Mouse (Mus musculus) heart, embryonic 14.5 days (tissue): Measurements from ENCODE around the gene Tepp. TPM values are rescaled to one million over a fixed set of nuclear protein-coding genes. Genes with fewer than 3 reads are reported as not detected.

Experiments used
- ATAC-seq: fragments of 200-750 bp; cut with Nextera tagmentation; 2 replicates; pipeline ENCODE4 v1.8.0; 2017; ENCODE audit warnings: low read depth, moderate TSS enrichment; ENCODE audit not compliant: insufficient number of reproducible peaks, insufficient read depth, low FRiP score
- H3K27ac ChIP-seq, 2 experiments: fragments of 200-500 bp in 1 of 2; fragments of 300-500 bp in 1 of 2; sonication (generic) in 1 of 2; replicated peaks in 1 of 2; 2 replicates each; pipeline ENCODE4 v1.5.1; 2012 to 2014; ENCODE audit warnings: low read depth in 2 of 2, low read length in 2 of 2, control low read depth in 1 of 2, mild to moderate bottlenecking in 1 of 2, mixed read lengths in 1 of 2; ENCODE audit not compliant: control insufficient read depth in 1 of 2, insufficient read depth in 1 of 2
- H3K27me3 ChIP-seq: fragments of 300-500 bp; sonication (generic); 2 replicates; pipeline ENCODE4 v1.6.1; 2014; ENCODE audit warnings: mild to moderate bottlenecking, low read length, control low read depth; ENCODE audit not compliant: control insufficient read depth, insufficient read depth
- H3K36me3 ChIP-seq: fragments of 300-500 bp; sonication (generic); 2 replicates; pipeline ENCODE4 v1.6.1; 2014; ENCODE audit warnings: mild to moderate bottlenecking, control low read depth, low read length, mixed read lengths; ENCODE audit not compliant: control insufficient read depth, insufficient read depth
- H3K4me1 ChIP-seq, 2 experiments: fragments of 200-500 bp in 1 of 2; fragments of 300-500 bp in 1 of 2; sonication (generic) in 1 of 2; 2 replicates each; pipeline ENCODE4 v1.6.1; 2012 to 2014; ENCODE audit warnings: low read length in 2 of 2, control low read depth in 1 of 2, mixed read lengths in 1 of 2; ENCODE audit not compliant: control insufficient read depth in 2 of 2, insufficient read depth in 2 of 2
- H3K4me2 ChIP-seq: fragments of 300-500 bp; sonication (generic); 2 replicates; pipeline ENCODE4 v1.6.1; 2014; ENCODE audit warnings: mild to moderate bottlenecking, low read length
- H3K4me3 ChIP-seq, 2 experiments: fragments of 200-500 bp in 1 of 2; fragments of 300-500 bp in 1 of 2; sonication (generic) in 1 of 2; 2 replicates each; pipeline ENCODE4 v1.5.1; 2012 to 2014; ENCODE audit warnings: low read length in 2 of 2, mild to moderate bottlenecking in 2 of 2, control low read depth in 1 of 2, low read depth in 1 of 2, moderate library complexity in 1 of 2; ENCODE audit not compliant: control insufficient read depth in 1 of 2, insufficient read depth in 1 of 2
- H3K9ac ChIP-seq: fragments of 300-500 bp; sonication (generic); 2 replicates; pipeline ENCODE4 v1.6.1; 2014; ENCODE audit warnings: mild to moderate bottlenecking, low read length
- H3K9me3 ChIP-seq: fragments of 300-500 bp; sonication (generic); 2 replicates; pipeline ENCODE4 v1.6.1; 2016; ENCODE audit warnings: low read length, control low read depth; ENCODE audit not compliant: control insufficient read depth
- WGBS: fragments of 180-500 bp; shearing (Covaris S2); extraction: QIAGEN DNeasy Blood & Tissue Kit; methylation state at CpG from one replicate; pipeline ENCODE4 v1.1.7; 2014; 5-methylcytosine and 5-hydroxymethylcytosine counted together
- polyA plus RNA-seq: library from polyadenylated mRNA; unstranded; fragments of >200 nt; fragmentation: Nextera tagmentation; extraction: Ambion mirVana; gene quantifications from 2 replicates; pipeline ENCODE4 v1.2.1, GENCODE M21; 2014

Tepp gene
- polyA plus RNA-seq, 1 experiment from 2014 or later, result not detected

GRCm38 (mm10) chr8:95293172-95293571 is 17.2 kb upstream of the Tepp start:
- ATAC-seq, result peak; percentile 29; the same call in 1 of the 2 replicates
- Histone ChIP-seq H3K9ac (peak overlapping the region; percentile 57; the same call in 1 of the 2 replicates), H3K4me2 (peak overlapping the region; percentile 53), H3K4me3 (peak overlapping the region in 1 of 2 experiments; percentile 20; a peak in 1 of 4 replicates), H3K9me3 (no peaks in the 10 kb centered on the region), H3K27me3 (no peaks in the 10 kb centered on the region), H3K27ac (peak overlapping the region in 1 of 2 experiments; percentile 73; a peak in 2 of 4 replicates), H3K36me3 (no peaks in the 10 kb centered on the region), H3K4me1 (peaks cover 5 to 11% of the 10 kb centered on the region in 2 experiments; a peak in 2 of 4 replicates)
- 73% methylated on average over 11 of the region's 11 CpGs for WGBS

GRCm38 (mm10) chr8:95293891-95294290 is 16.5 kb upstream of the Tepp start:
- Histone ChIP-seq H3K27ac (peak overlapping the region; percentile 52 to 73; a peak in 3 of 4 replicates), H3K4me2 (peak overlapping the region; percentile 53), H3K9me3 (no peaks in the 10 kb centered on the region), H3K27me3 (no peaks in the 10 kb centered on the region), H3K4me3 (peak overlapping the region in 1 of 2 experiments; percentile 20; a peak in 2 of 4 replicates), H3K4me1 (peaks cover 5 to 11% of the 10 kb centered on the region in 2 experiments; a peak in 2 of 4 replicates), H3K9ac (peak overlapping the region; percentile 57), H3K36me3 (no peaks in the 10 kb centered on the region)
- ATAC-seq, result peak; percentile 74; the same call in 1 of the 2 replicates
- WGBS, result 54% methylated on average over 7 of the region's 7 CpGs

DNA sequence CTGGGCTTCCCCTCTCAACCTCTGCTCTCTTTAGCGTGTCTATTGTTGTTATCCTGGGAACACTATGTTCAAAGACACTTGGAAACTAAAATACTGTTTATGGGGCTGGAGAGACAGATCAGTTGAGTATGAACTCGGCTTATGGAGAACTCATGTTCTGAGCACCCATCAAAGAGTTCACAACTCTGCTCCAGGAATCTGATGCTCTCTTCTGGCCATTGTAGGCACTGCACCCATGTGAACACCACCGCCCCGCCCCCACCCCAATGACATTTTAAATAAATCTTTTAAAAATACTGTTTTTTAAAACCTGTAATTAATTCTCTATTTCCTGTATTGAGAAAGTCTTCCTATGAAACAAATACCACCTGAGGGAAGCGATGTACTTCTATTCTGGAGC is 8.0 kb upstream of the Tepp start:
- H3K36me3 ChIP-seq, result no peaks in the 10 kb centered on the region
- no peak for ATAC-seq

DNA sequence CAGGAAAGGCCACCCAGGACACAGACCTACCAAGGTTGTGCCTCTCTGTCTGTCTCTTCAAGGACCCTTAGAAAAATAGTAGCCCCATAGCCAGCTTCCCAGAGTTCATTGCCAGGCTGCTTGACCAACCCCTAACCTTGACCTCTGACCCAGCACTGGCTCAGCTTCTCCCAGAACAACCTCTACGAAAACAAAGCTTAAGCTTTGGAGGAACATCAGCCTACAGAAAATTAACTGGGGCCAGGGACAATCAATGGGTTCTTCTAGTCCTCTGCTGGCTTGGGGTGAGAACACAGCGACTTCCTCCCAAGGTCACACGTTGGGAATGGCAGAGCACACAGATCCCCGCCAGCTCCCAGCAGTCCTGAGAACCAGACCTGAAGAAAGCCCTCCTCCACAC is 4.8 kb upstream of the Tepp start:
- Histone ChIP-seq H3K9ac (no peak overlapping the region), H3K9me3 (no peaks in the 10 kb centered on the region), H3K36me3 (no peaks in the 10 kb centered on the region), H3K27me3 (no peaks in the 10 kb centered on the region), H3K4me2 (no peak overlapping the region), H3K27ac (no peak overlapping the region), H3K4me3 (no peak overlapping the region), H3K4me1 (peaks cover 2 to 4% of the 10 kb centered on the region in 2 experiments; a peak in 2 of 4 replicates)
- 50% methylated on average over 4 of the region's 4 CpGs for WGBS
- no peak for ATAC-seq

More for the DNA sequence above, 8.0 kb upstream of the Tepp start:
- Histone ChIP-seq H3K4me3 (no peak overlapping the region), H3K4me1 (peaks cover 0 to 2% of the 10 kb centered on the region in 2 experiments; a peak in 1 of 4 replicates), H3K9me3 (no peaks in the 10 kb centered on the region), H3K27me3 (no peaks in the 10 kb centered on the region), H3K4me2 (no peak overlapping the region), H3K9ac (no peak overlapping the region), H3K27ac (no peak overlapping the region)
- 20% methylated on average over 5 of the region's 5 CpGs for WGBS

- no peak within 1 kb of the TSS for H3K4me2 ChIP-seq
Observed at GRCm38 (mm10) chr8:95306431-95306830, 3.9 kb upstream of the Tepp start, which contains the start of gene Cngb1. TSS of gene Cngb1 (minus strand) at chr8:95306585.

GRCm38 (mm10) chr8:95312836-95313235 is 2.5 kb downstream of the Tepp start:
- no peak for ATAC-seq
- Histone ChIP-seq H3K27ac (no peak overlapping the region), H3K9me3 (no peaks in the 10 kb centered on the region), H3K4me1 (peaks cover 0 to 4% of the 10 kb centered on the region in 2 experiments; a peak in 1 of 4 replicates), H3K27me3 (no peaks in the 10 kb centered on the region), H3K4me3 (no peak overlapping the region), H3K36me3 (no peaks in the 10 kb centered on the region), H3K9ac (no peak overlapping the region), H3K4me2 (no peak overlapping the region)
- WGBS, result 65% methylated on average over 18 of the region's 18 CpGs

More at GRCm38 (mm10) chr8:95306431-95306830, 3.9 kb upstream of the Tepp start, which contains the start of gene Cngb1:
- Histone ChIP-seq H3K27ac (no peak within 1 kb of the TSS), H3K9ac (no peak within 1 kb of the TSS), H3K4me1 (peaks cover 2 to 4% of the 10 kb centered on the region in 2 experiments; a peak in 2 of 4 replicates), H3K4me3 (no peak within 1 kb of the TSS), H3K36me3 (no peaks in the 10 kb centered on the region), H3K27me3 (no peaks in the 10 kb centered on the region), H3K9me3 (no peaks in the 10 kb centered on the region)
- no peak for ATAC-seq
- 38% methylated on average over 6 of the region's 6 CpGs for WGBS

GRCm38 (mm10) chr8:95313857-95314256 is 3.5 kb downstream of the Tepp start:
- Histone ChIP-seq H3K36me3 (no peaks in the 10 kb centered on the region), H3K27me3 (no peaks in the 10 kb centered on the region), H3K4me1 (peaks cover 0 to 4% of the 10 kb centered on the region in 2 experiments; a peak in 1 of 4 replicates), H3K27ac (no peak overlapping the region), H3K4me2 (no peak overlapping the region), H3K4me3 (no peak overlapping the region), H3K9ac (no peak overlapping the region), H3K9me3 (no peaks in the 10 kb centered on the region)
- ATAC-seq, result no peak
- WGBS, result 72% methylated on average over 6 of the region's 6 CpGs

DNA sequence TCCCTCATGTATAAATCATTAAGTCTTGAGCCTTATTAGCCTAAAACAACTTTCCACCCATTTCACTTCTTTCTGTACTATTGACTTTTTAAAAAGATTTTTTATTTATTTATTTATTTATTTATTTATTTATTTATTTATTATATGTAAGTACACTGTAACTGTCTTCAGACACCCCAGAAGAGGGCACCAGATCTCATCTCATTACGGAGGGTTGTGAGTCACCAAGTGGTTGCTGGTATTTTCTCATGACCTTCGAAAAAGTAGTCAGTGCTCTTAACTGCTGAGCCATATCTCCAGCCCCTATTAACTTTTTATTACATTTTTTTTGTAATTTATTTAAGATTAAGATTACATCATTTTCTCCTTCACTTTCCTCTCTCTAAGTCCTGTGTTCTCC is 4.3 kb downstream of the Tepp start:
- Histone ChIP-seq H3K9me3 (no peaks in the 10 kb centered on the region), H3K4me1 (no peaks in the 10 kb centered on the region; a peak in 1 of 4 replicates), H3K4me3 (no peak overlapping the region), H3K27ac (no peak overlapping the region), H3K9ac (no peak overlapping the region), H3K27me3 (no peaks in the 10 kb centered on the region), H3K4me2 (no peak overlapping the region), H3K36me3 (no peaks in the 10 kb centered on the region)
- ATAC-seq, result no peak
- WGBS, result 72% methylated on average over 2 of the region's 2 CpGs
